Mouse (Mus musculus) thymus, adult 18-20 months (tissue): ENCODE results near the gene Dtl.
"Not testable (repeated sequence)": the region's sequence is repeated elsewhere in the genome, so short reads cannot be mapped to it uniquely, and the experiment has no call there.

Experiments
- DNase-seq, 2 experiments: peaks; one replicate each; pipeline ENCODE4 v3.0.0; 2022; ENCODE audit warnings: mixed read lengths in 2 of 2

Gene Dtl

GRCm38 (mm10) chr1:191517969-191518368 is 57.4 kb downstream of the Dtl start:
- DNase-seq, result peak; percentile 34 to 45

GRCm38 (mm10) chr1:191517056-191517455 is 58.3 kb downstream of the Dtl start:
- no peak for DNase-seq

DNA sequence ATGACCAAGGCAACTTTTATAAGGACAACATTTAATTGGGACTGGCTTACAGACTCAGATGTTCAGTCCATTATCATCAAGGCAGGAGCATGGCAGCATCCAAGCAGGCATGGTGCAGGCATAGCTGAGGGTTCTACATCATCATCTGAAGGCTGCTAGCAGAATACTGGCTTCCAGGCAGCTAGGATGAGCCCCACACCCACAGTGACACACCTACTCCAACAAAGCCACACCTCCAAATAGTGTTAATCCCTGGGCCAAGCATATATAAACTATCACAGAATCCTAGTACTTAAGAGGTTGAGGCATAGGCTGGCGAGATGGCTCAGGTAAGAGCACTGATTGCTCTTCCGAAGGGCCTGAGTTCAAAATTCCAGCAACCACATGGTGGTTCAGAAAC is 59.0 kb downstream of the Dtl start:
- DNase-seq, result not testable (repeated sequence)

- no peak for DNase-seq
Measured at GRCm38 (mm10) chr1:191513195-191513594, 62.1 kb downstream of the Dtl start.

DNA sequence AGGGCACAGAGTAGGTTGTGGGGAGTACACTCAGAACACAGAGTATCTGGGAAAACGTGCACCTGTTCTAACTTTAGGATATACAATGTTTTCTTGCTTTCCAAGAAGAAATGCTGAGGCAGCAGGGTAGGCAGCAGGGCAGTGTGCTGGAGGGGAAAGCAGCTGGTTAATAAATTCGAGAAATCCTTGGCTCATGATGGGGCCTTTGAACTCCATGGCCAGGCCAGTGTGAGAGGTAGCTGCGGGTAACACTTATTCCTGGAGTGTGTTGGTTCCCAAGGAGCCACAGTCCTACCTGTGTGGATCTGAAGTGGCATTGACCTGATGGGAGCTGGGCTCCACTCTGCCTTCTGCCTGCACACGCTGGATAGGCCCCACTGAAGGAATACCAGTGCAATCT is 63.0 kb downstream of the Dtl start:
- DNase-seq, result no peak

DNA sequence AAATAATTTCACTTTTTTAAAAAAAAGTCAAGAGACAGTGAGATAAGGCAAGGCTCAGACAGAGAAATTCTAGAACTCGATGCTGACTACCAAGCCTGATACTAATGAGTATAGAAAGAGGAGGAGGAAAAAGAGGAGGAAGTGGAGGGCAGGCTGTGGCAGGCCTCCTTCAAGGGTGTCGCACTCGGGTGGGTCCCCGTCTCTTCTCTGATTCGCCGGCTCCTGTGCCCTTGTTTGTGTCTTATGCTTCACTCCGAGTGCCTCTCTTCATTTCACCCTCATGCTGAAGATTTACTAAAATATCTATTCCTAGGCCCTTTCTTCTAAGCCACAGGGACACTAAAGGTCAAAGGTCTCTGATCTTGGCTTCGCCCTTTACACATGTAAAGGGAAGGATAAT is 63.8 kb downstream of the Dtl start:
- DNase-seq, result no peak

DNA sequence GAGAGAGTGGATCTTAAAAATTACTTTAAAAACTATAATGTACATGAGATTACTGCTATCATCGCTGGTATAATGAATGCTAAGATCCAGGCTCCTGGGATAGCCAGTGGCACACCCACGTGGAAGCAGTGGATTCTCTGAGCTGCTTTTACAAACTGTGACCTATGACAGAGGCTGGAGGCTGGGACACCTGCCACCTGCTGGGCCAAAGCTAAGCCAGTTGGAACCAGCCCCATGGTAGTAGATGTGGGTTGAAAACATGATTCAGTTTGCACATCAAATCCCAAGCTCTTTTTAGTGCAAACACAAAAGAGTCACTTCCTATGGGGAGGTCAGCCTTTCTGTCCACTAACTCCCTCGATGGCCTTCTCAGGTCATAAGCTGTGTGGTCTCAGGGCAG is 65.5 kb downstream of the Dtl start:
- DNase-seq, result no peak

- no peak for DNase-seq
Measured at GRCm38 (mm10) chr1:191509131-191509530, 66.2 kb downstream of the Dtl start.

- DNase-seq, result no peak
Measured at GRCm38 (mm10) chr1:191506791-191507190, 68.6 kb downstream of the Dtl start.

- DNase-seq, result no peak
Measured at GRCm38 (mm10) chr1:191499666-191500065, 75.7 kb downstream of the Dtl start.

GRCm38 (mm10) chr1:191498271-191498955 is 76.9 kb downstream of the Dtl start:
- DNase-seq, result no peak

DNA sequence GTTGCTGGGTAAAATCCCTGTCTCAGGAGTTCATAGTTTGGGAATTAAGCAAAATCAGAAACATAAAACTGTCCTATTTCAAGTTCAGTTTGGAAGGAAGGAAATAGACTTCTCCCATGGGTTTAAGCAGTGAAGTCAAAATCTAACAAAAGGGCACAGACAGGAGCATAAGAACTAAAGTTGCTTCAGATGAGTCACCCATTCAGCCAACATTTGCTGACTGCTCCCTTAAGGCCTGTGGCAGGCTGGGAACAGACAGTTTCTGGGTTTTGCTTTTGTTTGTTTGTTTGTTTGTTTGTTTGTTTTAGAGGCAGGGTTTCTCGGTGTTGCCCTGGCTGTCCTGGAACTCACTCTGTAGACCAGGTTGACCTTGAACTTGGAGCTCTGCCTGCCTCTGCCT is 78.7 kb downstream of the Dtl start:
- DNase-seq, result no peak

DNA sequence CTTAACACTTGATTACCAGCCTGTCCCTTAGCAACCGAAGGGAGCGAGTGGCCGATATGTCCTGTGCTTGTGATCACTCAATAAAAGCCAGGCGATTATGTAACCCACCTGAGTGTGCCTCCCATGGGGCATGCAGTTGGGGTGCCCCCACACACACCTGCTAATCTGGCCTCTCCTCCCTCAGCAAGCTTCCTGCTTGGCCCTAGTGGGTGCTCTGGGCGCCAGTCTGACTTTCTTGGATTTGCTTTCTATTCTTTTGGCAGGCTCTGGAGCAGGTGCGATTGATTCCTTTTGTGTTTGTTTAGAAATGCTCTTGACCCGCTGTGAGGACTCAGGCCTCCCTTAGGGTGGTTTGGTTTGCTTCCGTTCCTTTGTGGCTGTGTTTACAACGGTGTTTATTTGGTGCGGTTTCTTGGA is 80.3 kb downstream of the Dtl start:
- no peak for DNase-seq

- no peak for DNase-seq
Measured at GRCm38 (mm10) chr1:191494303-191494655, 81.1 kb downstream of the Dtl start.

GRCm38 (mm10) chr1:191493476-191494302 is 81.7 kb downstream of the Dtl start:
- DNase-seq, result no peak

DNA sequence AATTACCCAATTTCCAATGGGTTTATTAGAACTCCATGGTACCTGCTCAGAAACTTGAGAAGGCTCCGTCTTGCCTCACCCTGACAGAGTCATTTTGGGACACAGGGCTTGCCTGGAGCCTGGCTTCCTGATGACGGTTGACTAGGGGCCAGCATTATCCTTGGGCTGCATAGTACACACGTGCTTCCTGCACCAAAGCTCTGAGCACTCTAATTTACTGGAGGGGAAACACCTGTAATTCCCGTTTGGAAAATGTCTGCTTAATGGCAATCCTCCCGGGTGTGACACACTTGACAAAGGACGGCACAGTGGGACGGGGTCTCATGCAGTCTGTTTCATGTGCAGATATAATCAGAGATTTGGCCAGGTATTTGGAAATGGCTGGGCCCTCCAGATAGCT is 84.9 kb downstream of the Dtl start:
- no peak for DNase-seq
